Mouse (Mus musculus): ENCODE data around the gene Tuba1a. TPM values are rescaled to one million over a fixed set of nuclear protein-coding genes. Genes with fewer than 3 reads are reported as not detected.
"Not testable (repeated sequence)": the region's sequence is repeated elsewhere in the genome, so short reads cannot be mapped to it uniquely, and the experiment has no call there.

The Tuba1a gene
- polyA plus RNA-seq, 1 experiment from 2014 or later = 8,897 TPM

GRCm38 (mm10) chr15:98978409-98979172 lies 25.1 kb upstream of the Tuba1a start:
- Histone ChIP-seq H3K4me2 (replicated peaks; ENCODE audit: low read depth, low read length) (peak overlapping the region; percentile 19; the same call in 1 of the 2 replicates), H3K9ac (ENCODE audit: low read depth, low read length) (no peak overlapping the region)

DNA sequence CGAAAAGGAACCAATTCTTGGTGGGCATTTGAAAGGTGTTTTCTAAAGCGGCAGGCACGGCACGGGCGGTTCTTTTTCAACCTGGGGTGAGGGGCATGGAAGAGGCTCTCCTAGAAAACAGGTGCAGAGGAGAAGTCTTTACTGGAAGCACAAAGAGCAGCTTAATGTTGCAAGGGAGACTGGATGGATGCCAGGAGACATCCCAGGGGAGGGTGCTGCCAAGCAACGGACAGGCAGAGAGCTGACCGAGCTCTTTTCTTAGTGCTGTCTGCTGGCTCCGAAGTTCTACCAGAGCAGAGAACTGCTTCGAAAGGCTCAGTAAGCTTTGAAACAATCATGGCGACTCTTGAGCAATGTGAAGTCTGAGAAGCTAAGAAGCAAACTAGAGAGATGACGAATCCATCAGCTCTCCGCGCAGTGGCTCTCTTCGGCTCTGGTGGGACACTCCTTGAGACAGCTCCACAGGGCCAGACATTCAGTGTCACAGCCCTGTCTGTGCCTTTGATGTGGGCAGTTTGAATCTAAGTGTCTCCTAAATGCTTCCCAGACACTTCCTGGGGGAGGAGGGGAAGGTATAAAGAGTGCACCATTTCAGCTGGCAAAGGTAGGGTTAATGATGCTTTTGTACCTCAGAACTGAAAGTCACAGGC lies 24.4 kb upstream of the Tuba1a start:
- Histone ChIP-seq H3K4me1 (replicated peaks; ENCODE audit: control insufficient read depth, insufficient read depth, low read length) (peaks cover 22% of the 10 kb centered on the region; the same call in 1 of the 2 replicates), H3K36me3 (ENCODE audit: control insufficient read depth, insufficient read depth, low read length) (no peaks in the 10 kb centered on the region), H3K27me3 (ENCODE audit: control insufficient read depth, insufficient read depth, low read length) (no peaks in the 10 kb centered on the region), H3K4me3 (ENCODE audit: low read depth, low read length) (0 out of 2 replicates have a peak overlapping the region, but pooled peaks have one; percentile 2), H3K27ac (ENCODE audit: low read depth, low read length) (peak overlapping the region; percentile 87), H3K9me3 (ENCODE audit: control insufficient read depth, low read length) (no peaks in the 10 kb centered on the region), H3K9ac (ENCODE audit: low read depth, low read length) (peak overlapping the region; percentile 34; the same call in 1 of the 2 replicates), H3K4me2 (replicated peaks; ENCODE audit: low read depth, low read length) (peak overlapping the region; percentile 19)
- 63% methylated on average over 14 of the region's 14 CpGs for WGBS
- peak; percentile 72 for DNase-seq (ENCODE audit: low spot score)
- peak; percentile 69 for ATAC-seq (ENCODE audit: low FRiP score)

More at GRCm38 (mm10) chr15:98978409-98979172, 25.1 kb upstream of the Tuba1a start:
- Histone ChIP-seq H3K4me3 (ENCODE audit: low read depth, low read length) (no peak overlapping the region), H3K27ac (ENCODE audit: low read depth, low read length) (peak overlapping the region; percentile 87), H3K36me3 (ENCODE audit: control insufficient read depth, insufficient read depth, low read length) (no peaks in the 10 kb centered on the region), H3K9me3 (ENCODE audit: control insufficient read depth, low read length) (no peaks in the 10 kb centered on the region), H3K4me1 (replicated peaks; ENCODE audit: control insufficient read depth, insufficient read depth, low read length) (peaks cover 22% of the 10 kb centered on the region; the same call in 1 of the 2 replicates), H3K27me3 (ENCODE audit: control insufficient read depth, insufficient read depth, low read length) (no peaks in the 10 kb centered on the region)
- WGBS = 57% methylated on average over 20 of the region's 20 CpGs
- ATAC-seq (ENCODE audit: low FRiP score) = no peak
- DNase-seq (ENCODE audit: low spot score) = no peak

DNA sequence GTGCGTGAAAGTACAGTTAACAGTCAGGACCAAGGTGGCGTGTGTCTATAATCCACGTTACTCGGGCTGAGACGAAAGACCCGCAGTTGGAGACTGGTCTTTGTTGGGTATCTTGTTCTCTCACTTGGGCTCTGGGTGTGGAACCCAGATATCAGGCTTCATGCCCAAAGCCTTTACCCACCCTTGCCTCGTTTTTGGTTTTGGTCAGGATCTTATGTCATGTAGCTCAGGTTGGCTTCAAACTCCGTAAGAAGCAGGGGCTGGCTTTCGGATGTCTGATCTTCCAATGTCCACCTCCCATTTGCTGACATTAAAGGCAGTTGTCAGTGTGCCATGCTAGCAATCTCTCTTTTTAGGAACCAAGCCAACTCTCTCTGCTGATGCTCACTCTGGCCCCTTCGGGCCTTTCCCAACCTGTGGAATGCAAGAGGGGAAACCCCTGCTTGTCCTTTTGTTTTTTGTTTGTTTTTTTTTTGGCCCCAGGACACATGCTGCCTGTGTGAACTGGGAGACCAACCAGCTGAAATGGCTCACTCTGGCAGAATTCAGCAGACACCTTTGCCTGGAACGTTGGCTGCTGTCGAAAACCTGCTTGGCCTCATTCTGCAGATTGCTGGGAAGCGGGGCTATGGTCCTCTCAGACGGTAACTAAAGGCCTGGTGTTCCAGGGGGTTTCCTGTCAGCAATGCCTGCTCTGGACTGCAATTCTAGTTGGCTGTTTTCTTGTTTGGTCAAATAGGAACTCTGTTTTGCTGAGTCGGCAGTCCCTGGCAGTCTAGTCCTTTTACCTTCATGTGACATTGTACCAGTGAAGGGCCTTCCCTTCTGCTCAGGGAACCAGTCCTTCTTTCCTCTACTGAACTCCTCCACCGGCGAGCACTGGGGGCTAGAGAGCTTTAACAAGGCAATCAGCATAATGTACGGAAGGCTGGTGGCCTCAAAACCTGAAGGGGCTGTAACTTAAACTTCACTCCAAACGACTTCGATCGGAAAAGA lies 23.6 kb upstream of the Tuba1a start:
- 74% methylated on average over 21 of the region's 21 CpGs for WGBS

GRCm38 (mm10) chr15:98973015-98973614 lies 19.6 kb upstream of the Tuba1a start:
- H3K4me2 ChIP-seq (replicated peaks; ENCODE audit: low read depth, low read length) = no peak overlapping the region
- no peak for DNase-seq (ENCODE audit: low spot score)
- ATAC-seq (ENCODE audit: low FRiP score) = no peak
- H3K4me1 ChIP-seq (replicated peaks; ENCODE audit: control insufficient read depth, insufficient read depth, low read length) = peaks cover 32% of the 10 kb centered on the region
- no peak overlapping the region for H3K9ac ChIP-seq (ENCODE audit: low read depth, low read length)
- H3K27ac ChIP-seq (ENCODE audit: low read depth, low read length) = peak overlapping the region; percentile 56
- no peaks in the 10 kb centered on the region for H3K9me3 ChIP-seq (ENCODE audit: control insufficient read depth, low read length)
- no peaks in the 10 kb centered on the region for H3K27me3 ChIP-seq (ENCODE audit: control insufficient read depth, insufficient read depth, low read length)
- no peak overlapping the region for H3K4me3 ChIP-seq (ENCODE audit: low read depth, low read length)
- WGBS = 84% methylated on average over 9 of the region's 9 CpGs
- no peaks in the 10 kb centered on the region for H3K36me3 ChIP-seq (ENCODE audit: control insufficient read depth, insufficient read depth, low read length)

More for the DNA sequence above, 23.6 kb upstream of the Tuba1a start:
- no peaks in the 10 kb centered on the region for H3K36me3 ChIP-seq (ENCODE audit: control insufficient read depth, insufficient read depth, low read length)
- H3K9me3 ChIP-seq (ENCODE audit: control insufficient read depth, low read length) = no peaks in the 10 kb centered on the region
- no peaks in the 10 kb centered on the region for H3K27me3 ChIP-seq (ENCODE audit: control insufficient read depth, insufficient read depth, low read length)
- H3K9ac ChIP-seq (ENCODE audit: low read depth, low read length) = 0 out of 2 replicates have a peak overlapping the region, but pooled peaks have one; percentile 23
- peak overlapping the region; percentile 19; the same call in 1 of the 2 replicates for H3K4me2 ChIP-seq (replicated peaks; ENCODE audit: low read depth, low read length)
- H3K4me3 ChIP-seq (ENCODE audit: low read depth, low read length) = 0 out of 2 replicates have a peak overlapping the region, but pooled peaks have one; percentile 1
- DNase-seq (ENCODE audit: low spot score) (no peak), ATAC-seq (ENCODE audit: low FRiP score) (no peak)
- peaks cover 21% of the 10 kb centered on the region; the same call in 1 of the 2 replicates for H3K4me1 ChIP-seq (replicated peaks; ENCODE audit: control insufficient read depth, insufficient read depth, low read length)
- H3K27ac ChIP-seq (ENCODE audit: low read depth, low read length) = peak overlapping the region; percentile 87

GRCm38 (mm10) chr15:98971576-98972320 lies 18.2 kb upstream of the Tuba1a start:
- not testable (repeated sequence) for DNase-seq (ENCODE audit: low spot score); H3K36me3 ChIP-seq (ENCODE audit: control insufficient read depth, insufficient read depth, low read length); H3K4me3 ChIP-seq (ENCODE audit: low read depth, low read length); H3K27me3 ChIP-seq (ENCODE audit: control insufficient read depth, insufficient read depth, low read length); ATAC-seq (ENCODE audit: low FRiP score); H3K9me3 ChIP-seq (ENCODE audit: control insufficient read depth, low read length)
- Histone ChIP-seq H3K9ac (ENCODE audit: low read depth, low read length) (peak overlapping the region; percentile 44; the same call in 1 of the 2 replicates), H3K4me2 (replicated peaks; ENCODE audit: low read depth, low read length) (peak overlapping the region; percentile 34), H3K4me1 (replicated peaks; ENCODE audit: control insufficient read depth, insufficient read depth, low read length) (peaks cover 19% of the 10 kb centered on the region), H3K27ac (ENCODE audit: low read depth, low read length) (peak overlapping the region; percentile 98)
- 73% methylated on average over 15 of the region's 15 CpGs for WGBS

DNA sequence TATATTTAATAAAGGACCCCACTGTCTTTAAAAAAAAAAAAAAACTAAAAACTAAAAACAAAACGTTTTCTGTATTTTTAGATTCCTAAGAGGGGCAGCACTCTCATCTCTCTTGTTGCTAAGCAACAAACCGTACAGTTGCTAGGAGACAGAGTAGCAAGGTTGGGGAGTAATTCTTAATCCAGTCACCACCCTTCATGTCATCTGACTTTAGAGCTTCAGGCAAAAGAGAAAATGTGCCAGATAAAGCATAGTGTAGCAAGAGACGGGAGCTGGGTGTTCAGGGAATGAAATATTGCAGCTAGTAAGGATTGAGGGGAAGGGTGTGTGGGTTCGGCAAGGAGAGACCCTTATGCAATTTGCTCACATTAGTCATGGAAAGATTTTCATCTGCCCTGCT lies 17.6 kb upstream of the Tuba1a start:
- no peak overlapping the region for H3K4me3 ChIP-seq (ENCODE audit: low read depth, low read length)
- peak; percentile 70 for DNase-seq (ENCODE audit: low spot score)
- 23% methylated on average over 4 of the region's 4 CpGs for WGBS

GRCm38 (mm10) chr15:98969372-98970101 lies 16.0 kb upstream of the Tuba1a start:
- DNase-seq (ENCODE audit: low spot score) (peak; percentile 63), ATAC-seq (ENCODE audit: low FRiP score) (peak; percentile 23; the same call in 1 of the 2 replicates)
- no peaks in the 10 kb centered on the region for H3K36me3 ChIP-seq (ENCODE audit: control insufficient read depth, insufficient read depth, low read length)
- H3K4me2 ChIP-seq (replicated peaks; ENCODE audit: low read depth, low read length) = peak overlapping the region; percentile 37
- no peaks in the 10 kb centered on the region for H3K9me3 ChIP-seq (ENCODE audit: control insufficient read depth, low read length)
- no peak overlapping the region for H3K4me3 ChIP-seq (ENCODE audit: low read depth, low read length)
- peaks cover 19% of the 10 kb centered on the region for H3K4me1 ChIP-seq (replicated peaks; ENCODE audit: control insufficient read depth, insufficient read depth, low read length)
- 7% methylated on average over 16 of the region's 16 CpGs for WGBS
- H3K27me3 ChIP-seq (ENCODE audit: control insufficient read depth, insufficient read depth, low read length) = no peaks in the 10 kb centered on the region
- H3K9ac ChIP-seq (ENCODE audit: low read depth, low read length) = peak overlapping the region; percentile 67
- H3K27ac ChIP-seq (ENCODE audit: low read depth, low read length) = peak overlapping the region; percentile 98

More for the DNA sequence above, 17.6 kb upstream of the Tuba1a start:
- peaks cover 19% of the 10 kb centered on the region for H3K4me1 ChIP-seq (replicated peaks; ENCODE audit: control insufficient read depth, insufficient read depth, low read length)
- H3K27ac ChIP-seq (ENCODE audit: low read depth, low read length) = peak overlapping the region; percentile 98
- peak overlapping the region; percentile 34 for H3K4me2 ChIP-seq (replicated peaks; ENCODE audit: low read depth, low read length)
- H3K27me3 ChIP-seq (ENCODE audit: control insufficient read depth, insufficient read depth, low read length) = no peaks in the 10 kb centered on the region
- ATAC-seq (ENCODE audit: low FRiP score) = peak; percentile 28; the same call in 1 of the 2 replicates
- peak overlapping the region; percentile 44; the same call in 1 of the 2 replicates for H3K9ac ChIP-seq (ENCODE audit: low read depth, low read length)
- no peaks in the 10 kb centered on the region for H3K9me3 ChIP-seq (ENCODE audit: control insufficient read depth, low read length)
- no peaks in the 10 kb centered on the region for H3K36me3 ChIP-seq (ENCODE audit: control insufficient read depth, insufficient read depth, low read length)
